Mouse (Mus musculus) liver, embryonic 13.5 days (tissue): Measurements from ENCODE around the gene Neurog3. TPM values are rescaled to one million over a fixed set of nuclear protein-coding genes. Genes with fewer than 3 reads are reported as not detected.

Experiments used
- ATAC-seq: fragments of 200-750 bp; cut with Nextera tagmentation; 2 replicates; pipeline ENCODE4 v1.8.0; 2017; ENCODE audit warnings: low read depth, mild to moderate bottlenecking, moderate number of reproducible peaks, moderate library complexity
- DNase-seq: peaks from one replicate; pipeline ENCODE4 v3.0.0; 2022
- H3K27ac ChIP-seq: fragments of 300-500 bp; sonication (generic); 2 replicates; pipeline ENCODE4 v1.5.1; 2015; ENCODE audit warnings: moderate library complexity, mild to moderate bottlenecking, inconsistent platforms
- H3K27me3 ChIP-seq: fragments of 300-500 bp; sonication (generic); 2 replicates; pipeline ENCODE4 v1.6.1; 2015; ENCODE audit warnings: mild to moderate bottlenecking, inconsistent platforms
- H3K36me3 ChIP-seq: fragments of 300-500 bp; sonication (generic); 2 replicates; pipeline ENCODE4 v1.6.1; 2015; ENCODE audit warnings: mild to moderate bottlenecking, inconsistent platforms
- H3K4me1 ChIP-seq: fragments of 300-500 bp; sonication (generic); replicated peaks from 2 replicates; pipeline ENCODE4 v1.6.1; 2015; ENCODE audit warnings: inconsistent platforms
- H3K4me2 ChIP-seq: fragments of 300-500 bp; sonication (generic); 2 replicates; pipeline ENCODE4 v1.6.1; 2015; ENCODE audit warnings: inconsistent platforms, mild to moderate bottlenecking, moderate library complexity
- H3K4me3 ChIP-seq: fragments of 300-500 bp; sonication (generic); replicated peaks from 2 replicates; pipeline ENCODE4 v1.5.1; 2015; ENCODE audit warnings: mild to moderate bottlenecking, inconsistent platforms
- H3K9ac ChIP-seq: fragments of 300-500 bp; sonication (generic); 2 replicates; pipeline ENCODE4 v1.6.1; 2015; ENCODE audit warnings: mild to moderate bottlenecking, inconsistent platforms
- H3K9me3 ChIP-seq: fragments of 300-500 bp; sonication (generic); replicated peaks from 2 replicates; pipeline ENCODE4 v1.6.1; 2016; ENCODE audit warnings: inconsistent platforms
- WGBS: fragments of 180-500 bp; shearing (Covaris S2); methylation state at CpG from one replicate; pipeline ENCODE4 v1.1.7; 2015; ENCODE audit not compliant: insufficient replicate concordance; 5-methylcytosine and 5-hydroxymethylcytosine counted together
- polyA plus RNA-seq: library from polyadenylated mRNA; unstranded; fragments of >200 nt; fragmentation: Nextera tagmentation; extraction: Ambion mirVana; gene quantifications from 2 replicates; pipeline ENCODE4 v1.2.1, GENCODE M21; 2015

Gene Neurog3
- polyA plus RNA-seq, 1 experiment from 2014 or later = not detected

- H3K9ac ChIP-seq = no peak overlapping the region
- H3K27me3 ChIP-seq = peaks cover 12% of the 10 kb centered on the region; the same call in 1 of the 2 replicates
- DNase-seq (no peak), ATAC-seq (no peak)
- no peaks in the 10 kb centered on the region for H3K36me3 ChIP-seq
- WGBS = 65% methylated on average over 6 of the region's 6 CpGs
- H3K4me2 ChIP-seq = no peak overlapping the region
- H3K4me1 ChIP-seq = peaks cover 4% of the 10 kb centered on the region; the same call in 1 of the 2 replicates
- no peak overlapping the region for H3K27ac ChIP-seq
- no peaks in the 10 kb centered on the region for H3K9me3 ChIP-seq
- H3K4me3 ChIP-seq = no peak overlapping the region
These were observed 49.7 kb downstream of the Neurog3 start for GRCm38 (mm10) chr10:62182471-62183014.

DNA sequence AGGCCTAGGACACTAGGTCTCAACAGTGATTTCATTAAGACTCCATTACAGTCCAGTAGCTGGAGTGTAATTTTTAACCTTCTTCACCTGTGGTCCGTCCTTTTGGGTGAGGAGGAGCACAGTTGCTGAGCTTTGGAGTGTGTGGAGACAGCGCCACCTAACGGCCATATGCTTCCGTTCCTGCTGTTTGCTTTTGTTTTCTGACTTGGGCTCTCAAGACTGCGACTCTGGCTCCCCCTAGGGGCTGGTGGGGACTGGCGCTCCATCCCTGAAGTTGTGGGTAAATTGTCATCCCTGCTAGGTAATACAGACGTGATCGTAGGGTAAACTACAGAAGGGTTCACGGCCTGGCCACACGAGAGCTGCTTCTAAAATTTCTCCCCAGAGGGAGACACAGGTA lies 50.2 kb downstream of the Neurog3 start:
- Histone ChIP-seq H3K4me1 (peaks cover 8% of the 10 kb centered on the region), H3K27me3 (peaks cover 12% of the 10 kb centered on the region; the same call in 1 of the 2 replicates), H3K27ac (no peak overlapping the region), H3K4me3 (no peak overlapping the region), H3K9ac (no peak overlapping the region), H3K9me3 (no peaks in the 10 kb centered on the region), H3K4me2 (no peak overlapping the region), H3K36me3 (no peaks in the 10 kb centered on the region)
- DNase-seq (peak; percentile 86), ATAC-seq (peak; percentile 38; the same call in 1 of the 2 replicates)
- WGBS = 3% methylated on average over 10 of the region's 10 CpGs

Other genes starting within 250 kb of the Neurog3 start
- 1.3 and 1.4 TPM in 2 replicates for gene Col13a1, start 154.0 kb upstream of the Neurog3 start, polyA plus RNA-seq
- gene Fam241b, start 10.8 kb downstream of the Neurog3 start, polyA plus RNA-seq = 1.0 and 1.1 TPM in 2 replicates
- 8.8 and 9.3 TPM in 2 replicates for gene Tspan15, start 98.2 kb downstream of the Neurog3 start, polyA plus RNA-seq
- not detected in 2 replicates for gene Tacr2, start 119.3 kb downstream of the Neurog3 start, polyA plus RNA-seq
- 88.4 and 108 TPM in 2 replicates for gene Hk1, start 246.8 kb downstream of the Neurog3 start, polyA plus RNA-seq